Mouse (Mus musculus) cerebellum, adult 2 months (tissue): Measurements from ENCODE around the gene Cdc7. TPM values are rescaled to one million over a fixed set of nuclear protein-coding genes. Genes with fewer than 3 reads are reported as not detected.

Source experiments
- DNase-seq, 2 experiments: peaks; one replicate each; pipeline ENCODE4 v3.0.0; 2021
- H3K27ac ChIP-seq: fragments of 200-500 bp; 2 replicates; pipeline ENCODE4 v1.5.1; 2012; ENCODE audit warnings: low read length, control low read depth, inconsistent platforms; ENCODE audit not compliant: insufficient read depth
- H3K27me3 ChIP-seq: fragments of 200-500 bp; 2 replicates; pipeline ENCODE4 v1.6.1; 2012; ENCODE audit warnings: inconsistent platforms, mild to moderate bottlenecking, low read length, moderate library complexity; ENCODE audit not compliant: control insufficient read depth, insufficient read depth
- H3K4me1 ChIP-seq: fragments of 200-500 bp; 2 replicates; pipeline ENCODE4 v1.6.1; 2011; ENCODE audit warnings: low read length; ENCODE audit not compliant: control insufficient read depth, insufficient read depth
- H3K4me3 ChIP-seq: fragments of 200-500 bp; replicated peaks from 2 replicates; pipeline ENCODE3; 2011; ENCODE audit warnings: mild to moderate bottlenecking, low read depth, low read length, control low read depth; ENCODE audit not compliant: insufficient read depth
- CTCF ChIP-seq: fragments of 200-500 bp; IDR thresholded peaks from 2 replicates; pipeline ENCODE4 v1.5.1; 2011; ENCODE audit warnings: low read depth, mild to moderate bottlenecking, control low read depth, low read length, moderate library complexity, borderline replicate concordance; ENCODE audit not compliant: insufficient read depth
- POLR2A ChIP-seq: fragments of 200-500 bp; IDR thresholded peaks from 2 replicates; pipeline ENCODE4 v1.6.1; 2011; ENCODE audit warnings: low read length, control low read depth, borderline replicate concordance; ENCODE audit not compliant: insufficient read depth
- WGBS: fragments of 180-500 bp; shearing (Covaris S2); methylation state at CpG from one replicate; pipeline ENCODE4 v1.1.7; 2018; 5-methylcytosine and 5-hydroxymethylcytosine counted together
- polyA plus RNA-seq: library from polyadenylated mRNA; depleted of rRNA; stranded (reverse); fragments of >200 nt; gene quantifications from 2 replicates; pipeline ENCODE4 v1.2.3, GENCODE M21; 2012; rRNA removed

Cdc7 gene
- polyA plus RNA-seq, 1 experiment, result 31.2 TPM

DNA sequence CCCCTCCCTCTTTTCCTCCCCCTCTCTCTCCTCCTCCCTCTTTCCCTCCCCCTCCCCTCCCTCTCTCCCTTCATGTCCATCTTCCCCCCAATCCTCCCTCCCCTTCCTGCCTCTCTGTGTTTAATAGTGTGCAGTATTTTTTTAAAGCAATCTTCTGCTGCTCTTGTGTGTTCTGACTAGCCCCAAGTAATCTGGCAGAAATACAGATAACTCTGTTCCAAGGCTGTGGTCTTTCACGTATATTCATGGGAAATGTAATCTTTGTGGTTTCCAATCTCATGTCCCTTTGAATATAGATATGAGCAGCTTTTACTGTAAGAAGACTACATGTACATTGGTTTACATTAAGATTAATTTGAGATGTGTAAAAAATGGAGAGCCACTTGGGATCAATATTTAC, 64.4 kb downstream of the Cdc7 start:
- TF ChIP-seq POLR2A, result no peak
- TF ChIP-seq CTCF, result no peak
- no peaks in the 10 kb centered on the region for H3K27me3 ChIP-seq
- no peak overlapping the region for H3K27ac ChIP-seq
- DNase-seq, result no peak
- WGBS, result 74% methylated on average over 1 of the region's 1 CpGs
- no peak overlapping the region for H3K4me3 ChIP-seq
- H3K4me1 ChIP-seq, result peaks cover 5% of the 10 kb centered on the region; the same call in 1 of the 2 replicates

DNA sequence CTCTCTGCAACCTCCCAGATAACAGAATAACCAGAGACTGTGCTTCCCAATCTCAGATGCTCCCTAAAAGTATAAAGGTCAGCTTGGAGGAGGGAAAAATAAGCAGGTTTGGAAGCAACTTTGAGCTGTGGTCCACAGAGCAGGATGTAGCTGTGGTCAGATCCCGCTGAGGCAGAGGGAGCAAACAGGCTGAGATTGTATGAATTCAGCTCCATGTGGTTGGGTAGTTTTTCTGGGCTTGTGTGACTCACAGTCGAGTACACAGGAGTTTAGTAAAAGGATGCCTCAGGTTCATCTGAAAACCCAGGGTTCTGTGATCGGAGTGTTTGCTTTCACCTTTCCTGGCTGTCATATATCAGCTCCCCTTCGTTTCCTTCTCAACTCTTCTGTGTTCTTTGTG, 65.7 kb downstream of the Cdc7 start:
- no peak overlapping the region for H3K27ac ChIP-seq
- H3K4me3 ChIP-seq, result no peak overlapping the region
- TF ChIP-seq POLR2A (no peak), CTCF (no peak)
- peaks cover 5% of the 10 kb centered on the region; the same call in 1 of the 2 replicates for H3K4me1 ChIP-seq
- WGBS, result 92% methylated on average over 4 of the region's 4 CpGs
- no peaks in the 10 kb centered on the region for H3K27me3 ChIP-seq
- no peak for DNase-seq

DNA sequence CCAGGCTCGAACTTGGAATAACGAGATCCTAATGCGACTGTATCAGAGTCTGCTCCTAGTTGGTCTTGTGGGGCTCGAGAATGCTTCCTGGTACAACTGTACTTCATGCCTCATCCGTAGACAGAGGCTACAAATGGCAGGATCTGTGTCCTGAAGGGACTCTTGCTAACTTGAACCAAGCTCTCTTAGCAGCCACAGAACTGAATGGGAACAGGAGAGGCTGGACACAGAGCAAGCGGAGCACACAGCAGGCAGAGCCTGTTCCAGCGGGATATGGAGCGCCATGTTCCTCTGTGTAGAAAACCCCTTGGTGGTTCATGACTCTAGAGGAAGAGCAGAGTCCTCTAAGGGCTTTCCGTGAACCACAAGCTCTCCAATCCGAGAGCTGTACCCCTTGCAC, 66.7 kb downstream of the Cdc7 start:
- Histone ChIP-seq H3K27me3 (no peaks in the 10 kb centered on the region), H3K27ac (no peak overlapping the region), H3K4me3 (no peak overlapping the region), H3K4me1 (0 out of 2 replicates have a peak, but pooled peaks cover 3% of the 10 kb centered on the region)
- WGBS, result 95% methylated on average over 10 of the region's 10 CpGs
- no peak for DNase-seq
- TF ChIP-seq CTCF (no peak), POLR2A (no peak)

Other genes with a start within 250 kb of the Cdc7 start
- gene Hfm1, start 38.0 kb upstream of the Cdc7 start, polyA plus RNA-seq, result 1.00 and 1.2 TPM in 2 replicates